Mouse (Mus musculus) embryo, embryonic 10 days (tissue): ENCODE data around the gene 1700029P11Rik.
A peak's percentile ranks its signal among the peaks of the same experiment; 100 is the strongest.

ENCODE experiments used
- DNase-seq: peaks from one replicate; pipeline ENCODE4 v3.0.0-alpha.2; 2015; ENCODE audit warnings: low spot score

The 1700029P11Rik gene

GRCm38 (mm10) chr15:81980321-81980720 lies at the start of gene 1700029P11Rik:
Gene 1700029P11Rik (plus strand): TSS chr15:81980540.
- no peak for DNase-seq

GRCm38 (mm10) chr15:81932951-81933470 lies 47.3 kb upstream of the 1700029P11Rik start:
- no peak for DNase-seq

GRCm38 (mm10) chr15:81933986-81934385 lies 46.4 kb upstream of the 1700029P11Rik start:
- DNase-seq: no peak

GRCm38 (mm10) chr15:81935869-81936637 lies 44.3 kb upstream of the 1700029P11Rik start:
- DNase-seq: no peak

- DNase-seq: peak; percentile 81
Observed at GRCm38 (mm10) chr15:81936679-81937078, 43.7 kb upstream of the 1700029P11Rik start, which contains the start of gene Csdc2. Gene Csdc2 (plus strand): TSS chr15:81936759.

GRCm38 (mm10) chr15:81937098-81937972 lies 43.0 kb upstream of the 1700029P11Rik start:
- DNase-seq: peak; percentile 44

- peak; percentile 77 for DNase-seq
Observed at GRCm38 (mm10) chr15:81938246-81938645, 42.1 kb upstream of the 1700029P11Rik start.

- DNase-seq: no peak
Observed at GRCm38 (mm10) chr15:81939157-81939715, 41.1 kb upstream of the 1700029P11Rik start.

- no peak for DNase-seq
Observed at GRCm38 (mm10) chr15:81939774-81940173, 40.6 kb upstream of the 1700029P11Rik start.

- DNase-seq: no peak
Observed at GRCm38 (mm10) chr15:81940219-81940618, 40.1 kb upstream of the 1700029P11Rik start.

GRCm38 (mm10) chr15:81941010-81941409 lies 39.3 kb upstream of the 1700029P11Rik start:
- DNase-seq: no peak

GRCm38 (mm10) chr15:81943176-81943749 lies 37.1 kb upstream of the 1700029P11Rik start:
- peak; percentile 82 for DNase-seq

- no peak for DNase-seq
Observed at GRCm38 (mm10) chr15:81949076-81949475, 31.3 kb upstream of the 1700029P11Rik start.

- no peak for DNase-seq
Observed at GRCm38 (mm10) chr15:81949476-81950131, 30.7 kb upstream of the 1700029P11Rik start.

GRCm38 (mm10) chr15:81950716-81951115 lies 29.6 kb upstream of the 1700029P11Rik start:
- no peak for DNase-seq

- DNase-seq: no peak
Observed at GRCm38 (mm10) chr15:81951159-81951558, 29.2 kb upstream of the 1700029P11Rik start.

- DNase-seq: no peak
Observed at GRCm38 (mm10) chr15:81952310-81952709, 28.0 kb upstream of the 1700029P11Rik start.

- no peak for DNase-seq
Observed at GRCm38 (mm10) chr15:81954151-81954583, 26.2 kb upstream of the 1700029P11Rik start.

GRCm38 (mm10) chr15:81954716-81955115 lies 25.6 kb upstream of the 1700029P11Rik start:
- no peak for DNase-seq

GRCm38 (mm10) chr15:81955414-81955813 lies 24.9 kb upstream of the 1700029P11Rik start:
- no peak for DNase-seq

GRCm38 (mm10) chr15:81956457-81956856 lies 23.9 kb upstream of the 1700029P11Rik start:
- peak; percentile 39 for DNase-seq
